Mouse (Mus musculus): Measurements from ENCODE around the gene Adgre4.

Adgre4 gene

GRCm38 (mm10) chr17:55749786-55750185, at the start of gene Adgre4:
Gene Adgre4 (plus strand): TSS chr17:55749984.
- DNase-seq (ENCODE audit: extremely low read depth, insufficient read length, low spot score): no peak

GRCm38 (mm10) chr17:55702161-55702820, 47.5 kb upstream of the Adgre4 start:
- peak; percentile 23 for DNase-seq (ENCODE audit: extremely low read depth, insufficient read length, low spot score)

- DNase-seq (ENCODE audit: extremely low read depth, insufficient read length, low spot score): no peak
Measured at GRCm38 (mm10) chr17:55702865-55703264, 46.9 kb upstream of the Adgre4 start.

GRCm38 (mm10) chr17:55711984-55712811, 37.6 kb upstream of the Adgre4 start, which contains the start of gene Pot1b:
Gene Pot1b (minus strand): TSS chr17:55712628.
- DNase-seq (ENCODE audit: extremely low read depth, insufficient read length, low spot score): peak; percentile 91

GRCm38 (mm10) chr17:55721270-55721669, 28.5 kb upstream of the Adgre4 start:
- DNase-seq (ENCODE audit: extremely low read depth, insufficient read length, low spot score): no peak

- no peak for DNase-seq (ENCODE audit: extremely low read depth, insufficient read length, low spot score)
Measured at GRCm38 (mm10) chr17:55722250-55722649, 27.5 kb upstream of the Adgre4 start.

GRCm38 (mm10) chr17:55726193-55726592, 23.6 kb upstream of the Adgre4 start:
- no peak for DNase-seq (ENCODE audit: extremely low read depth, insufficient read length, low spot score)

- DNase-seq (ENCODE audit: extremely low read depth, insufficient read length, low spot score): no peak
Measured at GRCm38 (mm10) chr17:55736675-55737074, 13.1 kb upstream of the Adgre4 start.

GRCm38 (mm10) chr17:55751170-55751569, 1.4 kb downstream of the Adgre4 start:
- DNase-seq (ENCODE audit: extremely low read depth, insufficient read length, low spot score): no peak

GRCm38 (mm10) chr17:55813642-55814041, 63.9 kb downstream of the Adgre4 start:
- DNase-seq (ENCODE audit: extremely low read depth, insufficient read length, low spot score): no peak

GRCm38 (mm10) chr17:55816853-55817252, 67.1 kb downstream of the Adgre4 start:
- DNase-seq (ENCODE audit: extremely low read depth, insufficient read length, low spot score): no peak

- DNase-seq (ENCODE audit: extremely low read depth, insufficient read length, low spot score): peak; percentile 15
Measured at GRCm38 (mm10) chr17:55821566-55821965, 71.8 kb downstream of the Adgre4 start.

- DNase-seq (ENCODE audit: extremely low read depth, insufficient read length, low spot score): no peak
Measured at GRCm38 (mm10) chr17:55843067-55843466, 93.3 kb downstream of the Adgre4 start.

GRCm38 (mm10) chr17:55877184-55877583, 127.4 kb downstream of the Adgre4 start:
- DNase-seq (ENCODE audit: extremely low read depth, insufficient read length, low spot score): peak; percentile 31

GRCm38 (mm10) chr17:55878282-55878635, 128.5 kb downstream of the Adgre4 start:
- peak; percentile 49 for DNase-seq (ENCODE audit: extremely low read depth, insufficient read length, low spot score)

GRCm38 (mm10) chr17:55878636-55879369, 129.0 kb downstream of the Adgre4 start, which contains the start of gene Zfp119a:
Gene Zfp119a (minus strand): TSS chr17:55878930.
- peak; percentile 81 for DNase-seq (ENCODE audit: extremely low read depth, insufficient read length, low spot score)

- no peak for DNase-seq (ENCODE audit: extremely low read depth, insufficient read length, low spot score)
Measured at GRCm38 (mm10) chr17:55883631-55884030, 133.8 kb downstream of the Adgre4 start.

- no peak for DNase-seq (ENCODE audit: extremely low read depth, insufficient read length, low spot score)
Measured at GRCm38 (mm10) chr17:55884912-55885311, 135.1 kb downstream of the Adgre4 start.

GRCm38 (mm10) chr17:55892406-55892955, 142.7 kb downstream of the Adgre4 start:
- DNase-seq (ENCODE audit: extremely low read depth, insufficient read length, low spot score): peak; percentile 22

- DNase-seq (ENCODE audit: extremely low read depth, insufficient read length, low spot score): no peak
Measured at GRCm38 (mm10) chr17:55903087-55903486, 153.3 kb downstream of the Adgre4 start.

All from 3134 (cell line).